Mouse (Mus musculus) lung, postnatal 0 days (tissue): ENCODE data around the gene Eya2. TPM values are rescaled to one million over a fixed set of nuclear protein-coding genes. Genes with fewer than 3 reads are reported as not detected.
A peak's percentile ranks its signal among the peaks of the same experiment; 100 is the strongest.
"Not testable (repeated sequence)": the region's sequence is repeated elsewhere in the genome, so short reads cannot be mapped to it uniquely, and the experiment has no call there.

Experiments used
- ATAC-seq: fragments of 200-750 bp; cut with Nextera tagmentation; 2 replicates; pipeline ENCODE4 v1.8.0; 2017; ENCODE audit warnings: moderate library complexity
- DNase-seq: peaks from one replicate; pipeline ENCODE4 v3.0.0-alpha.2; 2016; ENCODE audit warnings: low spot score
- H3K27ac ChIP-seq: fragments of 300-500 bp; sonication (generic); 2 replicates; pipeline ENCODE4 v1.5.1; 2014; ENCODE audit warnings: antibody characterized with exemption, mild to moderate bottlenecking, low read length, mixed read lengths
- H3K27me3 ChIP-seq: fragments of 300-500 bp; sonication (generic); replicated peaks from 2 replicates; pipeline ENCODE4 v1.6.1; 2014; ENCODE audit warnings: low read length, mixed read lengths; ENCODE audit not compliant: insufficient read depth
- H3K36me3 ChIP-seq: fragments of 300-500 bp; sonication (generic); 2 replicates; pipeline ENCODE4 v1.6.1; 2014; ENCODE audit warnings: low read length, mixed read lengths; ENCODE audit not compliant: insufficient read depth
- H3K4me1 ChIP-seq: fragments of 300-500 bp; sonication (generic); 2 replicates; pipeline ENCODE4 v1.6.1; 2014; ENCODE audit warnings: antibody characterized with exemption, low read depth, low read length, mixed read lengths; ENCODE audit not compliant: insufficient read depth
- H3K4me2 ChIP-seq: fragments of 300-500 bp; sonication (generic); replicated peaks from 2 replicates; pipeline ENCODE4 v1.6.1; 2014; ENCODE audit warnings: low read depth, mild to moderate bottlenecking, low read length, moderate library complexity, mixed read lengths
- H3K4me3 ChIP-seq: fragments of 300-500 bp; sonication (generic); 2 replicates; pipeline ENCODE4 v1.5.1; 2014; ENCODE audit warnings: low read depth, low read length
- H3K9ac ChIP-seq: fragments of 300-500 bp; sonication (generic); replicated peaks from 2 replicates; pipeline ENCODE4 v1.6.1; 2014; ENCODE audit warnings: low read depth, mild to moderate bottlenecking
- H3K9me3 ChIP-seq: fragments of 300-500 bp; sonication (generic); 2 replicates; pipeline ENCODE4 v1.6.1; 2016; ENCODE audit warnings: low read length, mixed read lengths
- CTCF ChIP-seq: IDR thresholded peaks from 2 replicates; pipeline ENCODE4 v1.5.1; 2016; ENCODE audit warnings: antibody characterized with exemption, mild to moderate bottlenecking
- EP300 ChIP-seq: IDR thresholded peaks from 2 replicates; pipeline ENCODE4 v1.6.1; 2016; ENCODE audit warnings: antibody characterized with exemption, mild to moderate bottlenecking, control low read depth
- WGBS: fragments of 180-500 bp; shearing (Covaris S2); extraction: QIAGEN DNeasy Blood & Tissue Kit; methylation state at CpG from one replicate; pipeline ENCODE4 v1.1.7; 2014; 5-methylcytosine and 5-hydroxymethylcytosine counted together
- polyA plus RNA-seq: library from polyadenylated mRNA; unstranded; fragments of >200 nt; fragmentation: Nextera tagmentation; extraction: Ambion mirVana; gene quantifications from 2 replicates; pipeline ENCODE4 v1.2.1, GENCODE M21; 2015

The Eya2 gene
- polyA plus RNA-seq, 1 experiment from 2014 or later = 27.8 TPM

DNA sequence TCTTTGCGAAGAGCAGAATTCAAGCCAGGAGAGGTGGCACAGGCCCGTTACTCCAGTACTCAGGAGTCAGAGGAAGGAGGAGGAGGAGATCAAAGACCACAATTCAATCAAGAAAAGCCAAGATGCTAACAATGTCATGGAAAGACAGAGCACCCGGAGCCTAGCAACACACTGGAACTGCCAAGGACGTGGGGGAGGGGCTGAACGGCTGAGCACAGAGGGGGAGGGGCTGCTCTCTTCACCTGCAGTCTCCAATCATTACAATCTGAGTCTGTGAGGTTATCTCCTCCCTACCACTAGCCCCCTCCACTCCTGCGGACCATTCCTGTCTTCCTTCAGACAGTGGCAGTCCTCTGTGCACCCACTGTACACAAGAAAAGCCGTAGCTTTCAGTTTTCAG, 196.2 kb downstream of the Eya2 start:
- peaks cover 11% of the 10 kb centered on the region for H3K36me3 ChIP-seq
- H3K4me3 ChIP-seq = no peak overlapping the region
- H3K4me1 ChIP-seq = no peaks in the 10 kb centered on the region
- no peaks in the 10 kb centered on the region for H3K27me3 ChIP-seq
- no peak overlapping the region for H3K4me2 ChIP-seq
- DNase-seq (no peak), ATAC-seq (no peak)
- H3K27ac ChIP-seq = no peak overlapping the region
- no peak overlapping the region for H3K9ac ChIP-seq
- TF ChIP-seq CTCF = no peak
- TF ChIP-seq EP300 = no peak
- WGBS = 59% methylated on average over 7 of the region's 7 CpGs
- no peaks in the 10 kb centered on the region for H3K9me3 ChIP-seq

DNA sequence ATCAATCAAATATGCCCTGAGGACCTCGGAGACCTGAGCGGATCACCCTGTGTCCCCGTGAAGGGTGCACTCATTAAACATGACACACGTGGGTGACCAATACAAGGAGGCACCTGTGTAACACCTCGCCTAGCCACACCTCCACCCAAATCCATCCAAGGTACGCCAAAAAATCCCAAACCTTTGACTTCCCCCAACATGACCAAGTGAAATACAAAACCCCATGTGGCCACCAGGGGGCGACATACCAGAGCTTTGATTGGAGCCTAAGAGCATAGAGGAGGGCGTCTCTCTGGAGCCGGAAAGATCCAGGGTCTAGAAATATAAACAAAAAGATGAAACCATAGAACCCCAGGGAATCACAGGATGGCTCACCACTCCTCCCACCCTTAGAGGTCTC, 196.8 kb downstream of the Eya2 start:
- H3K27me3 ChIP-seq = no peaks in the 10 kb centered on the region
- WGBS = 51% methylated on average over 9 of the region's 9 CpGs
- DNase-seq (peak; percentile 56), ATAC-seq (peak; percentile 25; the same call in 1 of the 2 replicates)
- TF ChIP-seq CTCF = peak; percentile 88
- TF ChIP-seq EP300 = no peak
- H3K4me2 ChIP-seq = no peak overlapping the region
- peaks cover 11% of the 10 kb centered on the region for H3K36me3 ChIP-seq
- H3K4me3 ChIP-seq = no peak overlapping the region
- no peak overlapping the region for H3K27ac ChIP-seq
- no peak overlapping the region for H3K9ac ChIP-seq
- H3K9me3 ChIP-seq = no peaks in the 10 kb centered on the region
- no peaks in the 10 kb centered on the region for H3K4me1 ChIP-seq

- H3K9ac ChIP-seq = no peak overlapping the region
- DNase-seq (no peak), ATAC-seq (no peak)
- WGBS = 74% methylated on average over 25 of the region's 25 CpGs
- no peak overlapping the region for H3K27ac ChIP-seq
- no peaks in the 10 kb centered on the region for H3K4me1 ChIP-seq
- no peaks in the 10 kb centered on the region for H3K9me3 ChIP-seq
- H3K4me3 ChIP-seq = no peak overlapping the region
- peaks cover 11% of the 10 kb centered on the region for H3K36me3 ChIP-seq
- TF ChIP-seq CTCF (no peak), EP300 (no peak)
- H3K27me3 ChIP-seq = no peaks in the 10 kb centered on the region
- no peak overlapping the region for H3K4me2 ChIP-seq
Measured at GRCm38 (mm10) chr2:165792431-165793282, 197.8 kb downstream of the Eya2 start.

DNA sequence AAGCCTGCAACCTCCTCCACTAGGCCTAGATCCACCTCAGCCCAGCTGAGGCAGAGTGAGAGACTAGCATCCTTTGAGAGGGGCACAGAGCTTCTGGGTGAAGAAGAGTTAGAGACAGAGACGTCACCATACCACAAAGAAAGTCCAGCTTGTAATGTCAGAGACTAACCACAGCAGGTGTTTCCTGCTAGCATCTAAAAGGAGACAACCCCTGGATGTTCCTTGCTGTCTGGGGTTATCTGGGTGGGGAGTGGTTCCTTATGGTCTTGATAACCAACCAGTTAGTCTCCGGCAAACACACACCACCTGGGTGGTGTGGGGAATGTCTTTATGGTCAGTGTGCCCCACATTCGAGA, 198.4 kb downstream of the Eya2 start:
- no peak overlapping the region for H3K4me2 ChIP-seq
- ATAC-seq = no peak
- no peak for TF ChIP-seq EP300
- TF ChIP-seq CTCF = no peak
- peaks cover 11% of the 10 kb centered on the region for H3K36me3 ChIP-seq
- no peak overlapping the region for H3K4me3 ChIP-seq
- H3K4me1 ChIP-seq = no peaks in the 10 kb centered on the region
- H3K9me3 ChIP-seq = no peaks in the 10 kb centered on the region
- 73% methylated on average over 3 of the region's 3 CpGs for WGBS
- no peak overlapping the region for H3K27ac ChIP-seq
- no peak overlapping the region for H3K9ac ChIP-seq
- DNase-seq = no peak
- no peaks in the 10 kb centered on the region for H3K27me3 ChIP-seq

DNA sequence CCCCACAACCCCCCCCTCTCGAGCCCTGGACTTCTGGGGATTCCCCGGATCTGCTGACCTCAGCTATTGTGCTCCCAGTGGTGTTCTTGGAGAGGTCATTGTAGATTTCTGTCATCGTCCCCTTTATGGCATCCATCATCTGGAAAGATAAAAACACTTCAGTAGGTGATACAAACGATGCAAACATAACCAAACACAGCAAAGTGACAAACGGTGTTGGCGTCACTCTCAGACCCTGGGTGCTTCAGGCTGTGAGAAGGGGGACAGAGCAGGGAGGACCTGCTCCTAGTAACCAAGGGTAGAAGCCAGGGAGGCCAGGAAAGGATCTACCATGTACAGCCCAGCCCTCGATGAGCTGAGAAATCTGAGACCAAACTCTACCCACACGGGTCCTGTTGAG, 203.0 kb downstream of the Eya2 start:
- TF ChIP-seq EP300 = no peak
- no peak for TF ChIP-seq CTCF
- Histone ChIP-seq H3K4me1 (no peaks in the 10 kb centered on the region), H3K9ac (no peak overlapping the region), H3K27me3 (no peaks in the 10 kb centered on the region), H3K27ac (no peak overlapping the region), H3K9me3 (no peaks in the 10 kb centered on the region), H3K4me2 (no peak overlapping the region), H3K4me3 (no peak overlapping the region), H3K36me3 (peaks cover 16% of the 10 kb centered on the region; the same call in 1 of the 2 replicates)
- 51% methylated on average over 8 of the region's 8 CpGs for WGBS
- no peak for ATAC-seq
- no peak for DNase-seq

GRCm38 (mm10) chr2:165800174-165800573, 205.3 kb downstream of the Eya2 start:
- H3K27me3 ChIP-seq, H3K9ac ChIP-seq, H3K9me3 ChIP-seq, ATAC-seq, H3K27ac ChIP-seq, H3K4me2 ChIP-seq, DNase-seq, H3K4me1 ChIP-seq, H3K4me3 ChIP-seq: not testable (repeated sequence)
- WGBS = 100% methylated on average over 3 of the region's 3 CpGs
- H3K36me3 ChIP-seq = peaks cover 24% of the 10 kb centered on the region; the same call in 1 of the 2 replicates
